Mouse (Mus musculus) liver, embryonic 16.5 days (tissue): ENCODE data around the gene Fcgrt. TPM values are rescaled to one million over a fixed set of nuclear protein-coding genes. Genes with fewer than 3 reads are reported as not detected.

Source experiments
- ATAC-seq: fragments of 200-750 bp; cut with Nextera tagmentation; 2 replicates; pipeline ENCODE4 v1.8.0; 2017; ENCODE audit warnings: low read depth, mild to moderate bottlenecking, moderate number of reproducible peaks, moderate library complexity
- H3K27ac ChIP-seq: fragments of 300-500 bp; sonication (generic); 2 replicates; pipeline ENCODE4 v1.5.1; 2014; ENCODE audit warnings: mild to moderate bottlenecking, low read length
- H3K27me3 ChIP-seq: fragments of 300-500 bp; sonication (generic); 2 replicates; pipeline ENCODE4 v1.6.1; 2014; ENCODE audit warnings: low read depth, low read length, mixed read lengths; ENCODE audit not compliant: control insufficient read depth, insufficient read depth
- H3K36me3 ChIP-seq: fragments of 300-500 bp; sonication (generic); 2 replicates; pipeline ENCODE4 v1.6.1; 2014; ENCODE audit warnings: mild to moderate bottlenecking; ENCODE audit not compliant: control insufficient read depth, insufficient read depth
- H3K4me1 ChIP-seq: fragments of 300-500 bp; sonication (generic); 2 replicates; pipeline ENCODE4 v1.6.1; 2014; ENCODE audit warnings: low read depth, low read length, mixed read lengths; ENCODE audit not compliant: control insufficient read depth
- H3K4me2 ChIP-seq: fragments of 300-500 bp; sonication (generic); 2 replicates; pipeline ENCODE4 v1.6.1; 2014; ENCODE audit warnings: low read depth, low read length, mixed read lengths
- H3K4me3 ChIP-seq: fragments of 300-500 bp; sonication (generic); 2 replicates; pipeline ENCODE4 v1.5.1; 2014; ENCODE audit warnings: low read depth, mild to moderate bottlenecking, low read length
- H3K9ac ChIP-seq: fragments of 300-500 bp; sonication (generic); 2 replicates; pipeline ENCODE4 v1.6.1; 2014; ENCODE audit warnings: low read depth, low read length
- H3K9me3 ChIP-seq: fragments of 300-500 bp; sonication (generic); replicated peaks from 2 replicates; pipeline ENCODE4 v1.6.1; 2016; ENCODE audit warnings: low read length; ENCODE audit not compliant: control insufficient read depth
- WGBS: fragments of 180-500 bp; shearing (Covaris S2); extraction: QIAGEN DNeasy Blood & Tissue Kit; methylation state at CpG from one replicate; pipeline ENCODE4 v1.1.7; 2014; ENCODE audit not compliant: insufficient replicate concordance; 5-methylcytosine and 5-hydroxymethylcytosine counted together
- polyA plus RNA-seq: library from polyadenylated mRNA; unstranded; fragments of >200 nt; fragmentation: Nextera tagmentation; extraction: Ambion mirVana; gene quantifications from 2 replicates; pipeline ENCODE4 v1.2.1, GENCODE M21; 2015

The Fcgrt gene
- polyA plus RNA-seq, 1 experiment from 2014 or later: 56.1 TPM

- ATAC-seq: no peak
- peak overlapping the region; percentile 3; the same call in 1 of the 2 replicates for H3K27ac ChIP-seq
- H3K9me3 ChIP-seq: no peaks in the 10 kb centered on the region
- peak overlapping the region; percentile 78 for H3K4me3 ChIP-seq
- peak overlapping the region; percentile 99 for H3K4me2 ChIP-seq
- H3K9ac ChIP-seq: no peak overlapping the region
- H3K4me1 ChIP-seq: peaks cover 35% of the 10 kb centered on the region
- WGBS: 16% methylated on average over 13 of the region's 13 CpGs
- H3K27me3 ChIP-seq: no peaks in the 10 kb centered on the region
- H3K36me3 ChIP-seq: peaks cover 8% of the 10 kb centered on the region
Measured at GRCm38 (mm10) chr7:45051601-45051974, 52.1 kb downstream of the Fcgrt start.

- Histone ChIP-seq H3K9ac (no peak overlapping the region), H3K9me3 (no peaks in the 10 kb centered on the region), H3K27me3 (no peaks in the 10 kb centered on the region), H3K4me1 (peaks cover 35% of the 10 kb centered on the region), H3K4me3 (peak overlapping the region; percentile 78), H3K27ac (peak overlapping the region; percentile 3; the same call in 1 of the 2 replicates), H3K36me3 (peaks cover 8% of the 10 kb centered on the region), H3K4me2 (peak overlapping the region; percentile 99)
- WGBS: 21% methylated on average over 16 of the region's 16 CpGs
- ATAC-seq: no peak
Measured at GRCm38 (mm10) chr7:45050945-45051600, 52.6 kb downstream of the Fcgrt start.

- peaks cover 14% of the 10 kb centered on the region for H3K36me3 ChIP-seq
- H3K4me2 ChIP-seq: no peak overlapping the region
- no peak for ATAC-seq
- H3K9me3 ChIP-seq: no peaks in the 10 kb centered on the region
- H3K4me3 ChIP-seq: no peak overlapping the region
- no peak overlapping the region for H3K27ac ChIP-seq
- WGBS: 85% methylated on average over 23 of the region's 23 CpGs
- H3K9ac ChIP-seq: no peak overlapping the region
- no peaks in the 10 kb centered on the region for H3K27me3 ChIP-seq
- H3K4me1 ChIP-seq: peaks cover 30% of the 10 kb centered on the region
Measured at GRCm38 (mm10) chr7:45048923-45049657, 54.6 kb downstream of the Fcgrt start.

- Histone ChIP-seq H3K4me3 (no peak overlapping the region), H3K27ac (no peak overlapping the region), H3K4me1 (peaks cover 22% of the 10 kb centered on the region), H3K27me3 (no peaks in the 10 kb centered on the region), H3K4me2 (no peak overlapping the region), H3K36me3 (peaks cover 14% of the 10 kb centered on the region), H3K9ac (no peak overlapping the region), H3K9me3 (no peaks in the 10 kb centered on the region)
- ATAC-seq: no peak
- WGBS: 87% methylated on average over 38 of the region's 38 CpGs
Measured at GRCm38 (mm10) chr7:45048001-45048890, 55.4 kb downstream of the Fcgrt start.

- H3K9ac ChIP-seq: no peak overlapping the region
- H3K9me3 ChIP-seq: no peaks in the 10 kb centered on the region
- ATAC-seq: no peak
- H3K4me1 ChIP-seq: peaks cover 19% of the 10 kb centered on the region
- peaks cover 18% of the 10 kb centered on the region for H3K36me3 ChIP-seq
- no peak overlapping the region for H3K4me3 ChIP-seq
- H3K27ac ChIP-seq: no peak overlapping the region
- no peaks in the 10 kb centered on the region for H3K27me3 ChIP-seq
- WGBS: 93% methylated on average over 14 of the region's 14 CpGs
- no peak overlapping the region for H3K4me2 ChIP-seq
Measured at GRCm38 (mm10) chr7:45047491-45047890, 56.2 kb downstream of the Fcgrt start.

- Histone ChIP-seq H3K4me3 (no peak overlapping the region), H3K9me3 (no peaks in the 10 kb centered on the region), H3K36me3 (peaks cover 18% of the 10 kb centered on the region), H3K9ac (no peak overlapping the region), H3K4me2 (no peak overlapping the region), H3K27ac (no peak overlapping the region), H3K4me1 (peaks cover 13% of the 10 kb centered on the region), H3K27me3 (no peaks in the 10 kb centered on the region)
- WGBS: 85% methylated on average over 26 of the region's 26 CpGs
- ATAC-seq: no peak
Measured at GRCm38 (mm10) chr7:45046853-45047350, 56.7 kb downstream of the Fcgrt start.

GRCm38 (mm10) chr7:45045741-45046140 is 57.9 kb downstream of the Fcgrt start:
- Histone ChIP-seq H3K27me3 (no peaks in the 10 kb centered on the region), H3K4me1 (peaks cover 1% of the 10 kb centered on the region; the same call in 1 of the 2 replicates), H3K27ac (no peak overlapping the region), H3K9me3 (no peaks in the 10 kb centered on the region), H3K9ac (no peak overlapping the region), H3K4me3 (no peak overlapping the region), H3K36me3 (peaks cover 24% of the 10 kb centered on the region), H3K4me2 (no peak overlapping the region)
- no peak for ATAC-seq
- 88% methylated on average over 22 of the region's 22 CpGs for WGBS

- 85% methylated on average over 13 of the region's 14 CpGs for WGBS
- no peaks in the 10 kb centered on the region for H3K9me3 ChIP-seq
- H3K4me2 ChIP-seq: no peak overlapping the region
- no peak for ATAC-seq
- H3K4me1 ChIP-seq: no peaks in the 10 kb centered on the region
- H3K9ac ChIP-seq: no peak overlapping the region
- H3K36me3 ChIP-seq: peaks cover 32% of the 10 kb centered on the region
- no peaks in the 10 kb centered on the region for H3K27me3 ChIP-seq
- no peak overlapping the region for H3K27ac ChIP-seq
- H3K4me3 ChIP-seq: no peak overlapping the region
Measured at GRCm38 (mm10) chr7:45043307-45043706, 60.3 kb downstream of the Fcgrt start.
